Comparison of ENCODE assay signal across 13 mouse cellular contexts in genomic region chr14:98171861-98172260, GRCm38 (mm10). TPM values are rescaled to one million over a fixed set of nuclear protein-coding genes. Genes with fewer than 3 reads are reported as not detected.
DNase-seq lines count a peak whose midpoint lies in the region; ATAC-seq and TF ChIP-seq lines count a peak whose summit lies in the region.
"Had no signal": no experiment of that assay in that cellular context is flagged by ENCODE, and none has a peak within 500 bp of the region (broad histone marks: within the 10 kb centered on the region; RNA-seq: fewer than 3 reads in every experiment).

No protein-coding gene starts in this region.

- TF ChIP-seq CTCF in heart, postnatal 0 days (IDR thresholded peaks at IDR 0.05; ENCODE audit: low read depth): no peak

- no peaks in the 10 kb centered on the region for H3K9me3 ChIP-seq in heart, postnatal 0 days (replicated peaks; ENCODE audit: control insufficient read depth, low read length)
- H3K9me3 ChIP-seq in embryonic facial prominence, embryonic 14.5 days (ENCODE audit: control insufficient read depth, low read length): no peaks in the 10 kb centered on the region
- H3K9me3 ChIP-seq in hindbrain, embryonic 10.5 days: no peaks in the 10 kb centered on the region
- H3K9me3 ChIP-seq in midbrain, embryonic 13.5 days: no peaks in the 10 kb centered on the region
- H3K9me3 ChIP-seq: liver, embryonic 13.5 days had no signal

- TF ChIP-seq EP300 in heart, postnatal 0 days (IDR thresholded peaks at IDR 0.05; ENCODE audit: low read depth): no peak

- no peaks in the 10 kb centered on the region for H3K36me3 ChIP-seq in heart, postnatal 0 days (replicated peaks; ENCODE audit: control insufficient read depth, insufficient read depth, low read length)
- no peaks in the 10 kb centered on the region for H3K36me3 ChIP-seq in embryonic facial prominence, embryonic 14.5 days (ENCODE audit: control insufficient read depth, insufficient read depth, low read length)
- H3K36me3 ChIP-seq in hindbrain, embryonic 10.5 days: no peaks in the 10 kb centered on the region
- H3K36me3 ChIP-seq in midbrain, embryonic 13.5 days: no peaks in the 10 kb centered on the region
- H3K36me3 ChIP-seq: liver, embryonic 13.5 days had no signal

- H3K27me3 ChIP-seq in heart, postnatal 0 days (ENCODE audit: control insufficient read depth, insufficient read depth, low read length): 0 out of 2 replicates have a peak, but pooled peaks cover 4% of the 10 kb centered on the region
- H3K27me3 ChIP-seq in embryonic facial prominence, embryonic 14.5 days (replicated peaks; ENCODE audit: control insufficient read depth, insufficient read depth, low read length): peaks cover 8% of the 10 kb centered on the region; the same call in 1 of the 2 replicates
- H3K27me3 ChIP-seq in hindbrain, embryonic 10.5 days (ENCODE audit: insufficient read depth, poor library complexity, severe bottlenecking): no peaks in the 10 kb centered on the region
- no peaks in the 10 kb centered on the region for H3K27me3 ChIP-seq in midbrain, embryonic 13.5 days
- H3K27me3 ChIP-seq: CH12.LX had no signal

- intact Hi-C loops in heart, postnatal 10 days (cut with DNase I): no loop called here

- no peak for DNase-seq in heart, postnatal 0 days (ENCODE audit: low spot score)
- DNase-seq in heart, postnatal 10 days: no peak
- DNase-seq in embryonic facial prominence, embryonic 14.5 days (ENCODE audit: low spot score): no peak
- DNase-seq in hindbrain, embryonic 10.5 days (ENCODE audit: low spot score): no peak
- DNase-seq in adrenal gland, adult (ENCODE audit: inconsistent age in 2 of 2, low spot score in 1 of 2): no peak
- DNase-seq in yolk sac, embryonic 10.5 days (ENCODE audit: low spot score): no peak
- DNase-seq in gastrocnemius, adult 8-10 months (ENCODE audit: low spot score in 2 of 2): no peak
- DNase-seq: cerebellum, postnatal 25 days; layer of hippocampus, adult 9-11 months; liver, embryonic 13.5 days; thymus, adult 18-20 months had no signal

- H3K4me1 ChIP-seq in heart, postnatal 0 days (ENCODE audit: control insufficient read depth, insufficient read depth): no peaks in the 10 kb centered on the region
- no peaks in the 10 kb centered on the region for H3K4me1 ChIP-seq in embryonic facial prominence, embryonic 14.5 days (ENCODE audit: control insufficient read depth, insufficient read depth, low read length)
- peaks cover 42% of the 10 kb centered on the region for H3K4me1 ChIP-seq in hindbrain, embryonic 10.5 days (replicated peaks)
- H3K4me1 ChIP-seq in midbrain, embryonic 13.5 days (replicated peaks): peaks cover 28% of the 10 kb centered on the region

- no peak overlapping the region for H3K27ac ChIP-seq in heart, postnatal 0 days (ENCODE audit: low read depth)
- no peak overlapping the region for H3K27ac ChIP-seq in embryonic facial prominence, embryonic 14.5 days (replicated peaks; ENCODE audit: low read depth, low read length)
- peak overlapping the region; percentile 51 for H3K27ac ChIP-seq in hindbrain, embryonic 10.5 days
- no peak overlapping the region for H3K27ac ChIP-seq in midbrain, embryonic 13.5 days
- H3K27ac ChIP-seq: liver, embryonic 13.5 days had no signal

- H3K9ac ChIP-seq in heart, postnatal 0 days (replicated peaks; ENCODE audit: low read depth, low read length): no peak overlapping the region
- H3K9ac ChIP-seq in embryonic facial prominence, embryonic 14.5 days (ENCODE audit: low read depth, low read length): no peak overlapping the region
- H3K9ac ChIP-seq in midbrain, embryonic 13.5 days (replicated peaks): no peak overlapping the region
- H3K9ac ChIP-seq: liver, embryonic 13.5 days had no signal

- WGBS in heart, postnatal 0 days: 19% methylated on average over 5 of the region's 5 CpGs
- 15% methylated on average over 5 of the region's 5 CpGs for WGBS in embryonic facial prominence, embryonic 14.5 days
- 4% methylated on average over 5 of the region's 5 CpGs for WGBS in hindbrain, embryonic 10.5 days
- WGBS in midbrain, embryonic 13.5 days: 6% methylated on average over 5 of the region's 5 CpGs

- peak overlapping the region; percentile 21 for H3K4me2 ChIP-seq in heart, postnatal 0 days (ENCODE audit: low read depth, low read length)
- H3K4me2 ChIP-seq in embryonic facial prominence, embryonic 14.5 days (ENCODE audit: low read depth, low read length): peak overlapping the region; percentile 2; the same call in 1 of the 2 replicates
- peak overlapping the region; percentile 45 for H3K4me2 ChIP-seq in midbrain, embryonic 13.5 days (replicated peaks)
- H3K4me2 ChIP-seq: liver, embryonic 13.5 days had no signal

- no peak overlapping the region for H3K4me3 ChIP-seq in heart, postnatal 0 days (ENCODE audit: low read depth, low read length)
- H3K4me3 ChIP-seq in embryonic facial prominence, embryonic 14.5 days (ENCODE audit: low read depth, low read length): no peak overlapping the region
- H3K4me3 ChIP-seq in hindbrain, embryonic 10.5 days: peak overlapping the region; percentile 31
- peak overlapping the region; percentile 20; the same call in 1 of the 2 replicates for H3K4me3 ChIP-seq in midbrain, embryonic 13.5 days (replicated peaks)
- H3K4me3 ChIP-seq: liver, embryonic 13.5 days had no signal

- no peak for ATAC-seq in heart, postnatal 0 days (ENCODE audit: insufficient read depth, low read depth)
- ATAC-seq in embryonic facial prominence, embryonic 14.5 days (ENCODE audit: low read depth): no peak
- no peak for ATAC-seq in midbrain, embryonic 13.5 days

RNA-seq across cellular contexts. Expression of gene Dach1, which starts 2.3 kb away (rescaled TPM):
- 1.6 and 2.5 TPM in 2 replicates for total RNA-seq in heart, postnatal 0 days (2014; rRNA removed; ENCODE audit: low replicate concordance)
- polyA plus RNA-seq in heart, postnatal 0 days (2015; fragmentation: Nextera tagmentation; extraction: Ambion mirVana): 1.5 and 1.6 TPM in 2 replicates
- 10 to 100 TPM; 21.5 to 25.6 TPM for total RNA-seq in heart, postnatal 10 days (2021)
- polyA plus RNA-seq in embryonic facial prominence, embryonic 14.5 days (2014; fragmentation: Nextera tagmentation; extraction: Ambion mirVana): 4.1 and 4.5 TPM in 2 replicates
- polyA plus RNA-seq in hindbrain, embryonic 10.5 days (2016; fragmentation: Nextera tagmentation; extraction: Ambion mirVana): 16.2 and 19.0 TPM in 2 replicates
- polyA plus RNA-seq in midbrain, embryonic 13.5 days (2015; fragmentation: Nextera tagmentation; extraction: Ambion mirVana): 13.6 and 14.6 TPM in 2 replicates
- total RNA-seq in gastrocnemius, adult 8-10 months (2022): 1 to 10 TPM; 1.2 to 3.2 (median 2.2) TPM
- total RNA-seq: CH12.LX had no signal

Comparison
In these comparisons a context has a peak if more than half of its experiments do, and no peak if none do; other contexts are left out.
1. H3K4me3 ChIP-seq: peak in hindbrain, embryonic 10.5 days (single experiment) and midbrain, embryonic 13.5 days (single experiment); none in heart, postnatal 0 days (single experiment) and embryonic facial prominence, embryonic 14.5 days (single experiment).
2. Peak in every context shown above with its lines, with median percentiles within 50 percentile points of each other: H3K4me2 ChIP-seq.